Mouse (Mus musculus) gastrocnemius, postnatal 14 days (tissue): Measurements from ENCODE around the gene Fam122a. TPM values are rescaled to one million over a fixed set of nuclear protein-coding genes. Genes with fewer than 3 reads are reported as not detected.

Experiments used
- DNase-seq: peaks from one replicate; pipeline ENCODE4 v3.0.0; 2021; ENCODE audit warnings: mixed read lengths
- intact Hi-C: fragments of 180-260 bp; cut with DNase I; formaldehyde crosslinking; loops from one replicate; pipeline ENCODE4 v1.15.1; 2025; ENCODE audit warnings: low total_unique reads
- total RNA-seq, 2 experiments: library from RNA; stranded (reverse); gene quantifications; 2 replicates each; pipeline ENCODE4 v1.2.3; 2021

The Fam122a gene
- total RNA-seq, 2 experiments from 2014 or later: 15.1 to 20.7 TPM

- DNase-seq: no peak
- intact Hi-C loops: no loop called here
Measured at GRCm38 (mm10) chr19:24450740-24451139, 26.4 kb downstream of the Fam122a start.

GRCm38 (mm10) chr19:24444322-24444721 lies 32.8 kb downstream of the Fam122a start:
- intact Hi-C loops: no loop called here
- DNase-seq: no peak

- DNase-seq: no peak
- intact Hi-C loops: no loop called here
Measured at GRCm38 (mm10) chr19:24439715-24440114, 37.4 kb downstream of the Fam122a start.

GRCm38 (mm10) chr19:24434291-24434690 lies 42.9 kb downstream of the Fam122a start:
- DNase-seq: no peak
- intact Hi-C loops: no loop called here

- intact Hi-C loops: no loop called here
- DNase-seq: no peak
Measured at GRCm38 (mm10) chr19:24432447-24432846, 44.7 kb downstream of the Fam122a start.

GRCm38 (mm10) chr19:24431381-24431780 lies 45.8 kb downstream of the Fam122a start:
- no peak for DNase-seq
- intact Hi-C loops: no loop called here

- DNase-seq: no peak
Measured at GRCm38 (mm10) chr19:24428011-24428410, 49.1 kb downstream of the Fam122a start.

GRCm38 (mm10) chr19:24427258-24427657 lies 49.9 kb downstream of the Fam122a start:
- intact Hi-C loops: no loop called here

More at GRCm38 (mm10) chr19:24428011-24428410, 49.1 kb downstream of the Fam122a start:
- intact Hi-C loops: no loop called here

GRCm38 (mm10) chr19:24426759-24427181 lies 50.4 kb downstream of the Fam122a start:
- intact Hi-C loops: no loop called here
- DNase-seq: no peak

More at GRCm38 (mm10) chr19:24427258-24427657, 49.9 kb downstream of the Fam122a start:
- no peak for DNase-seq

Other genes starting within 250 kb of the Fam122a start
- gene Fxn, start 196.8 kb downstream of the Fam122a start, total RNA-seq: 10 to 100 TPM; 19.8 to 20.8 TPM
- gene Pip5k1b, start 78.5 kb upstream of the Fam122a start, total RNA-seq: 1 to 10 TPM in 1 of 2 experiments, under 1 TPM in 1; 0.51 to 1.0 TPM
- gene Tmem252, start 196.7 kb upstream of the Fam122a start, total RNA-seq: under 1 TPM; 0.06 to 0.24 TPM